Mouse (Mus musculus): ENCODE measurements at regions not wholly inside any gene's neighbourhood (a gene's known extent, or its start where the extent isn't known, plus 50 kb on each side); places are given as distances from the start of the nearest gene placed in this dataset.
A peak's percentile ranks its signal among the peaks of the same experiment; 100 is the strongest.

- H3K36me3 ChIP-seq (ENCODE audit: control insufficient read depth, insufficient read depth), result no peaks in the 10 kb centered on the region
- peak overlapping the region; percentile 54 for H3K4me2 ChIP-seq (ENCODE audit: low read length)
- peak overlapping the region; percentile 30 for H3K9ac ChIP-seq (replicated peaks; ENCODE audit: low read depth, low read length)
- H3K27ac ChIP-seq (ENCODE audit: low read length), result no peak overlapping the region
- H3K4me3 ChIP-seq (replicated peaks; ENCODE audit: low read length), result peak overlapping the region; percentile 29
- peak; percentile 85 for ATAC-seq
- WGBS, result 4% methylated on average over 11 of the region's 11 CpGs
- no peaks in the 10 kb centered on the region for H3K27me3 ChIP-seq (replicated peaks; ENCODE audit: control insufficient read depth, insufficient read depth, low read length)
- H3K4me1 ChIP-seq (replicated peaks; ENCODE audit: control insufficient read depth, insufficient read depth, low read length), result peaks cover 5% of the 10 kb centered on the region; the same call in 1 of the 2 replicates
- H3K9me3 ChIP-seq (ENCODE audit: control insufficient read depth, low read length), result no peaks in the 10 kb centered on the region
These were observed 962.9 kb downstream of the Fam181b start for GRCm38 (mm10) chr7:94042466-94043030.

DNA sequence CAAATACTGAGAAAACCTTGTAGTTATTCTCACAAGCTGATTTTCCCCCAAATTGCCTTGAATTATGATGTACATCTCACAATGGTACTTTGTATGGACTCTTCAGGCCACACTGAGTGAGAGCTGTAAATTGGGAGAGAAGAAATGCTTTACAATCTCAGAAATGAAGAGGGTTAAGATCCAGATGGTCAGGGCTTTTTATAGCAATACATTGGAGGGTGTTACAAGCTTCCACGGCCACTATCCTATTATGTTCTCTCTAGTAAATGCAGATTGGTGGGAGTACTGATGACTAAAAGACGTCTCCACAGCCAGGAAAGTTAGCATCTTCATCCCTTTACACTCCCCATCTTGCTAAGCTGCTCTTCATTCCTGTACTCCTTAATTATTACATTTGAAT, 965.8 kb downstream of the Fam181b start:
- H3K9ac ChIP-seq (replicated peaks; ENCODE audit: low read depth, low read length), result no peak overlapping the region
- 50% methylated on average over 2 of the region's 2 CpGs for WGBS
- ATAC-seq, result no peak

DNA sequence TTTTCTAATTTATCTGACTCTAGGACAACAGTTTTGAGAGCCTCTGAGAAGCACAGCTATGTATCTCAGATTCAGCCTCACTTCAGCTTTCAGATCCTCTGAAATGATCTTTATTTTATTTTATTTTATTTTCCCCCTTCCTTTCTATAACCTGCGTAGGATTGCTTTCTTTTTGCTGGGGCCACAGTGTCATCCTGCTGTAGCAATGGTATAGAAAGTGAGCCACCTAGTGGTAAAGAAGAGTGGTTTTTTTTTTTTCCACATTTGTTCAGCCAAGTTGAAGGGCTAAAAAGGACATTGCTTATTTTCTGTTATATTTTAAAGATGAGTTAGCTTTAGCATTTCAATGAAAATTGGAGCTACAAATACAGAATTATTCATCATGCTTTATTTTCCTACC, 966.4 kb downstream of the Fam181b start:
- Histone ChIP-seq H3K27me3 (replicated peaks; ENCODE audit: control insufficient read depth, insufficient read depth, low read length) (no peaks in the 10 kb centered on the region), H3K27ac (ENCODE audit: low read length) (no peak overlapping the region), H3K4me1 (replicated peaks; ENCODE audit: control insufficient read depth, insufficient read depth, low read length) (peaks cover 5% of the 10 kb centered on the region; the same call in 1 of the 2 replicates), H3K9ac (replicated peaks; ENCODE audit: low read depth, low read length) (no peak overlapping the region), H3K9me3 (ENCODE audit: control insufficient read depth, low read length) (no peaks in the 10 kb centered on the region), H3K4me2 (ENCODE audit: low read length) (no peak overlapping the region), H3K36me3 (ENCODE audit: control insufficient read depth, insufficient read depth) (no peaks in the 10 kb centered on the region), H3K4me3 (replicated peaks; ENCODE audit: low read length) (no peak overlapping the region)
- 36% methylated on average over 1 of the region's 1 CpGs for WGBS
- ATAC-seq, result peak; percentile 55; the same call in 1 of the 2 replicates

More for the DNA sequence above, 965.8 kb downstream of the Fam181b start:
- Histone ChIP-seq H3K4me2 (ENCODE audit: low read length) (no peak overlapping the region), H3K27me3 (replicated peaks; ENCODE audit: control insufficient read depth, insufficient read depth, low read length) (no peaks in the 10 kb centered on the region), H3K4me3 (replicated peaks; ENCODE audit: low read length) (no peak overlapping the region), H3K27ac (ENCODE audit: low read length) (no peak overlapping the region), H3K36me3 (ENCODE audit: control insufficient read depth, insufficient read depth) (no peaks in the 10 kb centered on the region), H3K4me1 (replicated peaks; ENCODE audit: control insufficient read depth, insufficient read depth, low read length) (peaks cover 5% of the 10 kb centered on the region; the same call in 1 of the 2 replicates), H3K9me3 (ENCODE audit: control insufficient read depth, low read length) (no peaks in the 10 kb centered on the region)

DNA sequence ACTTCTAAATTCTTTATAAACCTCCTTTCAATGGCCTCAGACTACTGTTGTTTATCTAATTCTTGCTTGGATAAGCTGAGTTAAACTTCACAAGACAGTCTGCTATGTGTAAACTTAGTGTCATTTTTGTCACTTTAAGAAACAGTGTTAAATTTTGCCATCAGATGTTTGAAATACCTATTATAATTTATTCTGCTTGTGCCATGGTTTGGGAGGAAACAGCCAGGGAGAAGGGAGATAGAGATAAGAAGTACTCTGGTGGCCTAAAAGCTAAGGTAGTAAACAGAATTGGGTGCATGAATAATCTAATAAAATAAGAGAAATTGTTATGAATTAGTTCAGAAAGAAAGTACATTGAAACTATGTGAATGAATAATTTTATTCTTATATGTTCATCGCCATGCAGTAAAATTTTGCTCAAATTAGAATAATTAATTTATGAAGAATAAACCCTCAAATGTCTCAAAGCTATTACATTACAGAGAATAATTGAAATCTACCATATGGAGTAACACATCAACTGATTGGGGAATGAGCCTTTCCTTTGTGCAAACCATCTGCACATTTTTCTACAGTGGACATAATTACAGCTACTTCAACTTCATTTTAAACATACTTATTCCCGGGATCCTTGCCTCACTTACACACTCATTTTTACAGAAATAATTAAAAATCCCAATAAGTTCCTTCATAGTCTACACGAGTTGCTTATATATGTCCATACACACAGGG, 982.3 kb downstream of the Fam181b start:
- Histone ChIP-seq H3K36me3 (ENCODE audit: control insufficient read depth, insufficient read depth) (no peaks in the 10 kb centered on the region), H3K9ac (replicated peaks; ENCODE audit: low read depth, low read length) (no peak overlapping the region), H3K4me1 (replicated peaks; ENCODE audit: control insufficient read depth, insufficient read depth, low read length) (no peaks in the 10 kb centered on the region), H3K4me2 (ENCODE audit: low read length) (no peak overlapping the region), H3K9me3 (ENCODE audit: control insufficient read depth, low read length) (no peaks in the 10 kb centered on the region), H3K27me3 (replicated peaks; ENCODE audit: control insufficient read depth, insufficient read depth, low read length) (no peaks in the 10 kb centered on the region), H3K4me3 (replicated peaks; ENCODE audit: low read length) (no peak overlapping the region), H3K27ac (ENCODE audit: low read length) (no peak overlapping the region)
- peak; percentile 72 for ATAC-seq
- 53% methylated on average over 3 of the region's 3 CpGs for WGBS

All from forebrain, embryonic 16.5 days (tissue).